Mouse (Mus musculus) CH12.LX (cell line): ENCODE results near the gene Krtap11-1.

Experiments used
- CHD1 ChIP-seq: IDR thresholded peaks from 2 replicates; pipeline ENCODE4 v1.6.1; 2012; ENCODE audit warnings: low read depth, low read length, improper control_type of control experiment, inconsistent platforms
- CHD2 ChIP-seq: IDR thresholded peaks from 2 replicates; pipeline ENCODE4 v1.6.1; 2011; ENCODE audit warnings: low read length, improper control_type of control experiment
- CTCF ChIP-seq, 2 experiments: IDR thresholded peaks in 1 of 2; conservative IDR thresholded peaks in 1 of 2; 2 replicates each; pipeline ENCODE4 v1.5.1; 2011 to 2012; ENCODE audit warnings: low read depth in 2 of 2, low read length in 2 of 2, improper control_type of control experiment in 1 of 2, inconsistent platforms in 1 of 2, mild to moderate bottlenecking in 1 of 2, moderate library complexity in 1 of 2
- EP300 ChIP-seq: IDR thresholded peaks from 2 replicates; pipeline ENCODE4 v1.6.1; 2011; ENCODE audit warnings: low read length, improper control_type of control experiment
- HCFC1 ChIP-seq: IDR thresholded peaks from 2 replicates; pipeline ENCODE4 v1.6.1; 2012; ENCODE audit warnings: low read depth, mild to moderate bottlenecking, inconsistent platforms, low read length, improper control_type of control experiment
- JUND ChIP-seq: conservative IDR thresholded peaks from 2 replicates; pipeline ENCODE4 v1.6.1; 2011; ENCODE audit warnings: low read depth, low read length, improper control_type of control experiment
- MAFK ChIP-seq: IDR thresholded peaks from 2 replicates; pipeline ENCODE4 v1.6.1; 2011; ENCODE audit warnings: low read length, improper control_type of control experiment; ENCODE audit not compliant: insufficient replicate concordance
- MXI1 ChIP-seq: IDR thresholded peaks from 2 replicates; pipeline ENCODE4 v1.6.1; 2011; ENCODE audit warnings: mild to moderate bottlenecking, low read depth, low read length, improper control_type of control experiment
- PAX5 ChIP-seq: IDR thresholded peaks from 2 replicates; pipeline ENCODE4 v1.6.1; 2012; ENCODE audit warnings: low read length, inconsistent platforms, mixed read lengths
- POLR2A ChIP-seq: IDR thresholded peaks from 2 replicates; pipeline ENCODE4 v1.6.1; 2011; ENCODE audit warnings: low read depth, mild to moderate bottlenecking, improper control_type of control experiment, low read length
- TBP ChIP-seq: conservative IDR thresholded peaks from 2 replicates; pipeline ENCODE4 v1.6.1; 2011; ENCODE audit warnings: low read depth, low read length, improper control_type of control experiment
- USF1 ChIP-seq: IDR thresholded peaks from 2 replicates; pipeline ENCODE4 v1.6.1; 2014; ENCODE audit warnings: low read depth, mild to moderate bottlenecking, inconsistent platforms, low read length, improper control_type of control experiment
- ZKSCAN1 ChIP-seq: IDR thresholded peaks from 2 replicates; pipeline ENCODE4 v1.6.1; 2012; ENCODE audit warnings: low read depth, inconsistent platforms, low read length, improper control_type of control experiment, borderline replicate concordance
- ZNF384 ChIP-seq: IDR thresholded peaks from 2 replicates; pipeline ENCODE4 v1.6.1; 2012; ENCODE audit warnings: low read depth, low read length, improper control_type of control experiment, inconsistent platforms

DNA sequence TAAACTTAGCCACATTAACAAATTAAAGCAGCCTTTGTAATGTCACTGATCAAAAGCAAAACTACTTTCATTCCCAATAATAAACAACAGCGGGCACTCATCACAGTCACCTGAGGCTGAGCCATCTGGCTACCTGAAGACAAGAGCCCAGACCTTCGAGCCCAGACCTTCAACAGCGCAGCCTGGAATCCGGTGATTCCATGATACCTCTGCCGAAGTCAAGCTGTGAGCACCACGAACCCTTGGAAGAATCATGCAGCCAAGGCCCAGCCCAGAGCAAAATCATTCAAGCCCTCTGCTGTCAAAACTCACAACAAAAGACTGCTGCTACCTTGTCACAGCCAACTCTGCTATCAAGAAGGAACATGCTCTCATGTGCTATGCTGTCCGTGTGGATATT, 47.2 kb upstream of the Krtap11-1 start:
- TF ChIP-seq CTCF (conservative IDR thresholded peaks at IDR 0.05 in 1 of 2, IDR thresholded peaks at IDR 0.05 in 1 of 2; ENCODE audit: low read depth in 2 of 2, low read length in 2 of 2): no peak
- TF ChIP-seq ZNF384: no peak
- no peak for TF ChIP-seq CHD1
- TF ChIP-seq POLR2A: no peak
- no peak for TF ChIP-seq JUND
- TF ChIP-seq CHD2: no peak
- TF ChIP-seq USF1: no peak
- TF ChIP-seq HCFC1: no peak
- TF ChIP-seq TBP: no peak
- no peak for TF ChIP-seq ZKSCAN1
- TF ChIP-seq PAX5: no peak
- TF ChIP-seq EP300: no peak
- no peak for TF ChIP-seq MXI1
- no peak for TF ChIP-seq MAFK
